Mouse (Mus musculus) ES-Bruce4 (cell line): ENCODE results near the gene Gm49337.

Experiments
- CTCF ChIP-seq: IDR thresholded peaks from one replicate; pipeline ENCODE4 v1.8.1; 2011; ENCODE audit warnings: low read depth, low read length
- EP300 ChIP-seq: IDR thresholded peaks from 2 replicates; pipeline ENCODE4 v1.6.1; 2011; ENCODE audit warnings: low read depth, low read length; ENCODE audit not compliant: insufficient read depth

- no peak for TF ChIP-seq CTCF
- TF ChIP-seq EP300, result no peak
Measured at GRCm38 (mm10) chr4:116164759-116165554, 8.2 kb upstream of the Gm49337 start.
